ENCODE assay signal across 8 mouse cellular contexts in genomic region chr2:45184704-45185620, GRCm38 (mm10).
DNase-seq lines count a peak whose midpoint lies in the region; TF ChIP-seq lines count a peak whose summit lies in the region.

No protein-coding gene starts in this region.

- 0 out of 2 replicates have a peak, but pooled peaks cover 2% of the 10 kb centered on the region for H3K4me1 ChIP-seq in testis, adult 2 months (ENCODE audit: control insufficient read depth, insufficient read depth, low read length)
- peaks cover 20% of the 10 kb centered on the region for H3K4me1 ChIP-seq in heart, embryonic 10.5 days
- peaks cover 61% of the 10 kb centered on the region for H3K4me1 ChIP-seq in megakaryocyte, embryonic 14.5 days
- H3K4me1 ChIP-seq in cerebellum, adult 2 months (ENCODE audit: control insufficient read depth, insufficient read depth, low read length), result no peaks in the 10 kb centered on the region

- DNase-seq in testis, postnatal 14 days (ENCODE audit: low spot score), result no peak
- DNase-seq in heart, embryonic 10.5 days (ENCODE audit: low spot score), result peak; percentile 78
- DNase-seq in kidney, postnatal 14 days, result peak; percentile 32
- DNase-seq in adipocyte (ENCODE audit: low spot score), result no peak
- DNase-seq in natural killer cell, adult 2 months (ENCODE audit: low spot score in 2 of 2), result no peak
- DNase-seq in cerebellum, adult 2 months, result no peak

- TF ChIP-seq CTCF in testis, adult 2 months (IDR thresholded peaks at IDR 0.05; ENCODE audit: control insufficient read depth, insufficient read depth, insufficient replicate concordance, low read depth, low read length), result no peak
- no peak for TF ChIP-seq CTCF in cerebellum, adult 2 months (IDR thresholded peaks at IDR 0.05; ENCODE audit: borderline replicate concordance, insufficient read depth, low read depth, low read length)

- H3K9me3 ChIP-seq in heart, embryonic 10.5 days, result no peaks in the 10 kb centered on the region
- H3K9me3 ChIP-seq in megakaryocyte, embryonic 14.5 days, result no peaks in the 10 kb centered on the region

- TF ChIP-seq POLR2A in testis, adult 2 months (IDR thresholded peaks at IDR 0.05; ENCODE audit: control insufficient read depth, low read depth, low read length), result no peak
- TF ChIP-seq POLR2A in cerebellum, adult 2 months (IDR thresholded peaks at IDR 0.05; ENCODE audit: borderline replicate concordance, insufficient read depth, low read length), result no peak

- WGBS in heart, embryonic 10.5 days, result 8% methylated on average over 18 of the region's 18 CpGs
- 40% methylated on average over 18 of the region's 18 CpGs for WGBS in cerebellum, adult 2 months

- no peaks in the 10 kb centered on the region for H3K27me3 ChIP-seq in testis, adult 2 months (ENCODE audit: control insufficient read depth, insufficient read depth, low read length)
- no peaks in the 10 kb centered on the region for H3K27me3 ChIP-seq in heart, embryonic 10.5 days (ENCODE audit: insufficient read depth, poor library complexity, severe bottlenecking)
- no peaks in the 10 kb centered on the region for H3K27me3 ChIP-seq in megakaryocyte, embryonic 14.5 days (replicated peaks)
- H3K27me3 ChIP-seq in cerebellum, adult 2 months (ENCODE audit: control insufficient read depth, insufficient read depth, low read length), result no peaks in the 10 kb centered on the region; the same call in 1 of the 2 replicates

- H3K36me3 ChIP-seq in testis, adult 2 months (ENCODE audit: control insufficient read depth, insufficient read depth, low read length), result no peaks in the 10 kb centered on the region
- H3K36me3 ChIP-seq in heart, embryonic 10.5 days, result no peaks in the 10 kb centered on the region
- H3K36me3 ChIP-seq in megakaryocyte, embryonic 14.5 days (replicated peaks; ENCODE audit: low read length), result no peaks in the 10 kb centered on the region

- H3K27ac ChIP-seq in testis, adult 2 months (ENCODE audit: control insufficient read depth, insufficient read depth, low read depth, low read length), result peak overlapping the region; percentile 36; the same call in 1 of the 2 replicates
- peak overlapping the region; percentile 85 for H3K27ac ChIP-seq in heart, embryonic 10.5 days
- no peak overlapping the region for H3K27ac ChIP-seq in cerebellum, adult 2 months (ENCODE audit: insufficient read depth, low read length)

- H3K4me3 ChIP-seq in testis, adult 2 months (ENCODE audit: control insufficient read depth, low read depth, low read length), result peak overlapping the region; percentile 18
- H3K4me3 ChIP-seq in heart, embryonic 10.5 days, result peak overlapping the region; percentile 40
- peak overlapping the region; percentile 88 for H3K4me3 ChIP-seq in megakaryocyte, embryonic 14.5 days (replicated peaks)
- H3K4me3 ChIP-seq in cerebellum, adult 2 months (replicated peaks; ENCODE audit: insufficient read depth, low read depth, low read length), result no peak overlapping the region

Comparison
In these comparisons a context has a peak if more than half of its experiments do, and no peak if none do; other contexts are left out.
1. DNase-seq: peak in heart, embryonic 10.5 days (single experiment) and kidney, postnatal 14 days (single experiment); none in testis, postnatal 14 days (single experiment), adipocyte (single experiment), natural killer cell, adult 2 months (0 of 2) and cerebellum, adult 2 months (0 of 2).